Mouse (Mus musculus): Measurements from ENCODE around the gene Cntn2.
"Not testable (repeated sequence)": the region's sequence is repeated elsewhere in the genome, so short reads cannot be mapped to it uniquely, and the experiment has no call there.

The Cntn2 gene

GRCm38 (mm10) chr1:132511521-132511920, 31.5 kb downstream of the Cntn2 start:
- no peak for DNase-seq (ENCODE audit: low read depth, low spot score)

- DNase-seq (ENCODE audit: low read depth, low spot score), result no peak
Observed at GRCm38 (mm10) chr1:132509771-132510170, 33.3 kb downstream of the Cntn2 start.

GRCm38 (mm10) chr1:132506656-132507055, 36.4 kb downstream of the Cntn2 start:
- no peak for DNase-seq (ENCODE audit: low read depth, low spot score)

- DNase-seq (ENCODE audit: low read depth, low spot score), result no peak
Observed at GRCm38 (mm10) chr1:132506058-132506457, 37.0 kb downstream of the Cntn2 start, which contains the start of gene Tmem81. Gene Tmem81, plus strand, starts transcription at chr1:132506230.

GRCm38 (mm10) chr1:132505155-132505554, 37.9 kb downstream of the Cntn2 start:
- DNase-seq (ENCODE audit: low read depth, low spot score), result no peak

- no peak for DNase-seq (ENCODE audit: low read depth, low spot score)
Observed at GRCm38 (mm10) chr1:132500535-132500934, 42.5 kb downstream of the Cntn2 start.

GRCm38 (mm10) chr1:132483759-132484158, 59.3 kb downstream of the Cntn2 start:
- no peak for DNase-seq (ENCODE audit: low read depth, low spot score)

GRCm38 (mm10) chr1:132483234-132483633, 59.8 kb downstream of the Cntn2 start:
- DNase-seq (ENCODE audit: low read depth, low spot score), result no peak

- no peak for DNase-seq (ENCODE audit: low read depth, low spot score)
Observed at GRCm38 (mm10) chr1:132481619-132482018, 61.4 kb downstream of the Cntn2 start.

GRCm38 (mm10) chr1:132479438-132479837, 63.6 kb downstream of the Cntn2 start:
- DNase-seq (ENCODE audit: low read depth, low spot score), result no peak

GRCm38 (mm10) chr1:132476928-132477691, 65.9 kb downstream of the Cntn2 start, which contains the start of gene Rbbp5:
Gene Rbbp5, plus strand, starts transcription at chr1:132477365.
- peak; percentile 88 for DNase-seq (ENCODE audit: low read depth, low spot score)

- no peak for DNase-seq (ENCODE audit: low read depth, low spot score)
Observed at GRCm38 (mm10) chr1:132476575-132476927, 66.5 kb downstream of the Cntn2 start.

- DNase-seq (ENCODE audit: low read depth, low spot score), result no peak
Observed at GRCm38 (mm10) chr1:132474496-132474895, 68.6 kb downstream of the Cntn2 start.

- peak; percentile 11 for DNase-seq (ENCODE audit: low read depth, low spot score)
Observed at GRCm38 (mm10) chr1:132472537-132472936, 70.5 kb downstream of the Cntn2 start.

GRCm38 (mm10) chr1:132471499-132471898, 71.6 kb downstream of the Cntn2 start:
- no peak for DNase-seq (ENCODE audit: low read depth, low spot score)

- no peak for DNase-seq (ENCODE audit: low read depth, low spot score)
Observed at GRCm38 (mm10) chr1:132471032-132471431, 72.0 kb downstream of the Cntn2 start.

GRCm38 (mm10) chr1:132470031-132470430, 73.0 kb downstream of the Cntn2 start:
- not testable (repeated sequence) for DNase-seq (ENCODE audit: low read depth, low spot score)

- DNase-seq (ENCODE audit: low read depth, low spot score), result no peak
Observed at GRCm38 (mm10) chr1:132469519-132469918, 73.5 kb downstream of the Cntn2 start.

- no peak for DNase-seq (ENCODE audit: low read depth, low spot score)
Observed at GRCm38 (mm10) chr1:132468926-132469325, 74.1 kb downstream of the Cntn2 start.

- no peak for DNase-seq (ENCODE audit: low read depth, low spot score)
Observed at GRCm38 (mm10) chr1:132464651-132465050, 78.4 kb downstream of the Cntn2 start.

All from retina, postnatal 7 days (tissue).